Mouse (Mus musculus): ENCODE measurements around the gene D630003M21Rik. TPM values are rescaled to one million over a fixed set of nuclear protein-coding genes. Genes with fewer than 3 reads are reported as not detected.

D630003M21Rik gene
- total RNA-seq, 2 experiments from 2014 or later, result 3.1 TPM

- intact Hi-C loops (cut with DNase I), result no loop called here
- DNase-seq, result no peak
These were observed 29.7 kb downstream of the D630003M21Rik start for GRCm38 (mm10) chr2:158199281-158199680.

- intact Hi-C loops (cut with DNase I), result no loop called here
- no peak for DNase-seq
These were observed 30.2 kb downstream of the D630003M21Rik start for GRCm38 (mm10) chr2:158198861-158199260.

GRCm38 (mm10) chr2:158197971-158198370, 31.1 kb downstream of the D630003M21Rik start:
- intact Hi-C loops (cut with DNase I), result no loop called here
- no peak for DNase-seq

DNA sequence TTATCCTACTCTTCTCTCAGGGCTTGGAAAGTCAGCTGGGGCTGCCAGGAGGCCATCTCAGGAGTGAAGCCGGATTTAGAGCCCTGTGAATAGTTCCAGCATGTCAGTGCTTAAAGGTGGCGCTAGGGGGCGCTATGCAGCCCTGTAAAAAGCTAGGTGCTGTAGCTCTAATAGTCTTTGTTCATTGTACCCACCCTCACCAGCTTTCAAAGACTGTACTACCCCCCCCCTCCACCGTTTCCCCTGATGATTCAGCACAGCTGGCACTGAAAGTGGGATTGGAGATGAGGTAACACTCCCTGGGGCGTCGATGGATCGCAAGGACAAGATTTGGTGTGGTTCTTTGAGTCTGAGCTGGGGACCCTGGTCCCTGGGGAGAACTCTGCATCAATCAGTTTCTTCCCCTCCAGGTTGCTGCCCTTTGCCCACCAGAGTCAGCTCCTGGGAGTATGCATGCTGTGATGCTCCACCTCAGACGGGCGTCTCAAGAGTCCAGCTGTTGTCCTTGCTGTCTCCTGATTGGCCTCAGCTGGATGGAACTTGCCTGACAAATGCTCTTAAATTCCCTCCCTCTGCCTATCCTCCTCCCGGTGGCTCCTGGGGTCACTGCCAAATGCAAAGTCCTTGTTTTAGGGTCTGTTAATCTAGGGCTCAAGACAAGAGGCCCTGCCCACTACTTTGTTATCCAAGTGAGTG, 33.9 kb downstream of the D630003M21Rik start:
- DNase-seq, result peak; percentile 53
- intact Hi-C loops (cut with DNase I), result no loop called here

DNA sequence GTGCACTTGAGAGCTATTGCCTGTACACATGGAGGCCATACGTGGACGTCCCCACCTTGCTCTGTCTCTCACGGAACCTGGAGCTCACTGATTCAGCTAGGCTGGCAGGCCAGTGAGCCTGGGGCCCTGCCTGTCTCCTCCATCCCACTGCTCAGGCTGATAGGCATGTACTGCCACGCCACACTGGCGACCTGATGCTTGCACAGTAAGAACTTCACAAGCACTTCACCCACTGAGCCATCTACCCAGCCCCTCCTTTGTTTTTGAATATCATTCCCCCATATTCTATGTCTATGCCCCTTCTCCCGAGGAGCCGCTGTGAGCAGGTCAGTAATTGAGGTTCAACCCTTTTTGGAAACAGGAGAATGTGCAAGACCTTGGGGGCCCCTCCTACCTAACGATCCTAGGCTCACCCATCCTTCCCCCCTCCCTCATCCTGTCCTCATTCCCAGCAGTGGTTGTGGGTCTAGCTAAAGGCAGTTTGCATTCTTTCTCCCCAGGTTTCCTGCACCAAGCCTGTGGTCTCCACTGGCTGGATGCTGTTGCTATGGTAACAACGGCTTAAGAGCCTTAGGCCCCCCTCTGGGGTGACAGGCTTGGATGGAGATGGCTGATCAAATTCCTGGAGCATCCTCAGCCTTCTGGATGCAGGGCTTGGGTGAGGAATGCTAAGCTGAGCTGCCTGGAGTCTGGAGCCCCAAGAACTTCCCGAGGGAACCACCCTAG, 35.2 kb downstream of the D630003M21Rik start:
- intact Hi-C loops (cut with DNase I), result no loop called here
- no peak for DNase-seq

DNA sequence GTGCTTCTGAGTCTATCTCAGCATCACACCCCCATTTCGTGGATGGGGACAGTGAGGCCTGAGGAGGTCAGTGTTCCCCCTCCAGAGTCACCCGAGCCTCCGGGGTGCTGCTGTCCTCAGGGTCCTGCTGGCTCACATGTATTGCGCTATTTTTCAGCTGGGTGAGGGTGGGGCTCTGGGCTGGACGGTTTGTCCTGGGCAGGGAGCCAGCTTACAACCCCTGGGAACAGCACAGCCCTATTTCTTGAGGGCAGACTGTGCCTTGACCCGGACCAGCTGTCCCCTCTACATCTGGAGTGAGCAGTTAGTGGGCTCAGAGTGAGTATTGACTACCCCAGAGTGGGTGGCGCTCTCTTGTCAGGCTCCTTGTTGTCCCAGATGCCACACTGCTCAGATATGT, 37.9 kb downstream of the D630003M21Rik start:
- intact Hi-C loops (cut with DNase I), result no loop called here
- no peak for DNase-seq

DNA sequence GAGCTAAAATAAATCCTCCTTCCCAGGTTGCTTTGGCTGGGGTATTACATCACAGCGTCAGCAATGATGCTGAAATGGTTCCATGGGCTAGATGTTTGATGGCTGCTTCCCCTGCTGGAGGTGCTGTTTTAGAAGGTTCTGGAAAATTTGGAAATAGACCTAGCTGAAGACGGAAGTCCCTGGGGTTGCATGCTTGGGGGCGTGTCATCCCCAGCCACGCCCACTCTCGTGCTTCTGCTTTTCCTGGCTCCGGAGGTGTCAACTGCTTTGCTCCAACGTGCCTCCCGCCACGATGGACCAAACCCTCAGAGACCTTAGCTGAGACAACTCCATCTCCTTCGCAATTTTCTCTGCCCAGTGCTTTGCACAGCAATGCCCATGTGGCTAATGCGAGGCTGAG, 39.6 kb downstream of the D630003M21Rik start:
- no peak for DNase-seq

GRCm38 (mm10) chr2:158186206-158186871, 42.7 kb downstream of the D630003M21Rik start:
- no peak for DNase-seq
- intact Hi-C loops (cut with DNase I), result no loop called here

More for the DNA sequence above, 39.6 kb downstream of the D630003M21Rik start:
- intact Hi-C loops (cut with DNase I), result no loop called here

- intact Hi-C loops (cut with DNase I), result no loop called here
- no peak for DNase-seq
These were observed 45.8 kb downstream of the D630003M21Rik start for GRCm38 (mm10) chr2:158183266-158183665.

- intact Hi-C loops (cut with DNase I), result no loop called here
- DNase-seq, result no peak
These were observed 47.1 kb downstream of the D630003M21Rik start for GRCm38 (mm10) chr2:158181932-158182331.

DNA sequence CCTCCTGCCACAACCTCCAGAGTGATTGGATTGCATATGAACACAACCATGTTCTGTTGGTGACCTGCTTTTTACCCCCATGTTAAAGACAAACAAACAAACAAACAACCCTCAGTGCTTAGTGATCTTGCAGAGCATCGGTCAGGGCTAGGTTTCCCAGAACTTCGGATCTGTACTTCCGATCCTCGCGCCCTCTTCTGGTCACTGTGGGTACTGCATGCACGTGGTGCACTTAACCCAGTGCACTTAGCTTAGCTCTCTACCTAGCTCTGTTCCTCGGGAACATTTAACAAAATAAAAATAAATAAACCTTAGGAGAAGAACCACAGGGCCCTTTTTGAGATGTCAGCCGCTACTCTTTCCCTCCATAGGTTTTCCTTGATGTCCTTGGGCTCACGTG, 48.2 kb downstream of the D630003M21Rik start:
- DNase-seq, result peak; percentile 76
- intact Hi-C loops (cut with DNase I), result no loop called here

DNA sequence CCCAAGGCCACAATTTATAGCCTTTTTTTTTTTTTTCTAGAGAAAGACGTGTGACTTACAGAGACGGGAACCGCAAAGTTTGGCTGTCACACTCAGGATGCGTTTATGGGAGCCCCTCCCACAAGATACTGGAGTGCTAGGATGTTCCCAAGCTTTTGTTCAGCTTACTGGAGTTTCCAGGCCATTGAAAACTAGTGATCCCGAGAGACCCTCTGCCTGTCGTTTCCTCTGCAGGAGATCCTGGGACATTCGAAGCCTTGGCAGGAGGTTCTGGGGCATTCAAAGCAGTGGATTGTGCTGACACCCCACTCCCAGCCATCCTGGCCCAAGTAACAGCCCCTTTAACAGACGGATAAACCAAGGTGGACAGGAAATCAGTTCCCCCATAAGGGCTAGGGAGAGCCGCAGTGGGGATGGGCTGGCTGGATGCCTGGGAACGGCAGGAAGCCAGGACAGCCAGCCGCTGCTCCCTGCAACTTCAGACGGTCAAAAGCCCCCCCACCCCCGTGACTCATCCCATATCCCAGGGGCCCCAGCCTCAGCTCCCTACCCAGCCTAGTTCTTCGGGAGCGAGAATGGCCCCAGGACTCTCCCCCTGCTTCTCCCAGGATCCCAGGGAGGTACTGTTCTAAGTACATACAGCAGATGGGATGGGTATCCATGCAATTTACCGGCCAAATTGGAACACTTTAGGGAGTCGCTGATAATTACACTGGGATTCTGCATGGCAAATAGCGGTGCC, 49.5 kb downstream of the D630003M21Rik start:
- DNase-seq, result peak; percentile 69
- intact Hi-C loops (cut with DNase I), result no loop called here

DNA sequence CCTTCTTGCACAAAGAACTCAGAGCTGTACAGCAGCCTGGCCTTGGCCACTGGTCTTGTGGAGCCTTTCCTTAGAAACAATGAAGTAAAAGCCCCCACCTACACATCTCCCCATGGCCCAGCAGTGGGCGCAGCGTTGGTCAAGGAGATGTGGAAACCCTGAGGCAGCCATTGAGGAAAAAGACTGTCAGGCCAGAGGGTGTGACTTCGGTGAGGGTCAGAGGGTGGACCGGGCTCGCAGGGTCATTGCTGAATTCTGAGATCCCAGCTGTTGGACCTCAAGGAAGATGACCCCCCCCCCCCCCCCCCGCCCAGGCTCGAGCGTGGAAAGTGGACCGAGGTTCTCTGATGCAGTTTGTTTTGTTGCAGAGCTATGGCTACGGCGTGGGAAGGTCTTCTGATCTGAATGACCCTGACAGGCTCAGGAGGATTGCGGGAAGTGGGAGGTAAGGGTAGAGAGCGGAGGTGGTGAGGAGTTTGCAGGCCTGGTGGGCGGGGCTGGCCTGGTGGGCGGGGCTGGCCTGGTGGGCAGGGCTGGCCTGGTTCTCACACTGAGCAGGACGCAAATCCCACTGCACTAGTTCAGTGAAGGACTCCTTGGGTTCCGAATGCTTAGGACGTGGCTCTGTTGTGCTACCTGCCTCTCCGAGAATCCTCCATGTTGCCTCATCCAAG, 50.2 kb downstream of the D630003M21Rik start:
- peak; percentile 55 for DNase-seq
- intact Hi-C loops (cut with DNase I), result no loop called here

DNA sequence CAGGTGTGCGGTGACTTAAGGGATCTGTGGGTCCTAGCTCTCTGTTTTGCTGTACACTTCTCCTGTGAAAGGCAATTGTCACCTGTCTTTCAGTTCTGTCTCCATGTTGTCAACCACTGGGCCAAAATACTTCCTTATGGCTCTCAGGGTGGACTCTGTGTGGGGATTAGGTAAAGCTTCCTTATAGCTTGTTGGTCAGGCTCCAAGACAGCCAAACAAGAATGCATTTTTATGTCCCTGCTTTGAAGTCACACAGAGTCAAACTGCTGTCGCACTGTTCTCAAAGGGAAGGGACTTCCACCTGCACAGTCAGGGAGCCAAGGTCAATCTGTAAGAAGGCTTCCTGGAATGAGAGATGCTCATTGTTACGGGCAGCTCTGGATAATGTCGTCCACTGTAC, 50.9 kb downstream of the D630003M21Rik start:
- intact Hi-C loops (cut with DNase I), result no loop called here
- no peak for DNase-seq

- no peak for DNase-seq
These were observed 51.4 kb downstream of the D630003M21Rik start for GRCm38 (mm10) chr2:158177574-158177973.

DNA sequence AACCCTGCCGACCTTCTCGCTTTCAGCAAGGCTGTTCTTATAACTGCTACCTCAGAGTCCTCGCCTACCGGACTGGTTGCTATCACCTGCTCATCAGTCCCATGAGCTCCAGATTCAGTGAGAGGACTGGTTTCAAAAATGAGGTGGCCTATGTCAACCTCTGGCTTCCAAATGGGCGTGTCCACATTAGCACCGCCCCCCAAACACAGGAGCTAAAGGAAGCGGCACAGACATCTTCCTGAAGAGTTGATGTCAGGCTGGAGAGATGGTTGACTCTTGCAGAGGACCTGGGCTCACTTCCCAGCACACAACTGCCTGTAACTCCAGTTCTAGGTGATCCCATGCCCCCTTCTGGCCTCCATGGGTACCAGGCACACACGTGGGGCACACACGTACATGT, 52.3 kb downstream of the D630003M21Rik start:
- intact Hi-C loops (cut with DNase I), result no loop called here
- no peak for DNase-seq

More at GRCm38 (mm10) chr2:158177574-158177973, 51.4 kb downstream of the D630003M21Rik start:
- intact Hi-C loops (cut with DNase I), result no loop called here

DNA sequence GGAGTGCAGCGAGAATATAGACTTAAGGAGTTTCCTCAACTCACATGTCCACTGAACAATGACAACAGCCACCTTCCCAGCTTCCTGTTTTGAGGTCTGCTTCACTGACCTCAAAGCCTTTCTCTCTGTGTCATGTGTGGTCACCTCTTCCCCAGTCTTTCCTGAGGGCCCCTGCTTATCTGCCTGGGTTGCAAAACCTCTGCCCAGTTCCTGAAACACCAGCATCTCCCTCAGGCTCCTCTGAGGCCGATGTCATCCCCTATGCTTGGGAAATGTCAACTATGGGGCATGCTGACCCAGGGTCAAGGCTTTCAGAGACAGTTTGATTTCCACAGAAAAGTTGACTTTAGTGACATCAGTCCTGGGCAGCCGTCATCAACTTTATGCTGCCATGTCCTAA, 53.6 kb downstream of the D630003M21Rik start:
- intact Hi-C loops (cut with DNase I), result no loop called here
- DNase-seq, result no peak

- DNase-seq, result no peak
- intact Hi-C loops (cut with DNase I), result no loop called here
These were observed 54.1 kb downstream of the D630003M21Rik start for GRCm38 (mm10) chr2:158174958-158175357.

GRCm38 (mm10) chr2:158174438-158174837, 54.6 kb downstream of the D630003M21Rik start:
- DNase-seq, result no peak
- intact Hi-C loops (cut with DNase I), result no loop called here

GRCm38 (mm10) chr2:158170394-158170793, 58.6 kb downstream of the D630003M21Rik start:
- intact Hi-C loops (cut with DNase I), result no loop called here
- DNase-seq, result no peak

Measured in left cerebral cortex, postnatal 4 days (tissue).